Mouse (Mus musculus): ENCODE results near the gene Phf23. TPM values are rescaled to one million over a fixed set of nuclear protein-coding genes. Genes with fewer than 3 reads are reported as not detected.
"Not testable (repeated sequence)": the region's sequence is repeated elsewhere in the genome, so short reads cannot be mapped to it uniquely, and the experiment has no call there.

The Phf23 gene
- polyA plus RNA-seq (2012; rRNA removed) = 22.8 and 23.2 TPM in 2 replicates

DNA sequence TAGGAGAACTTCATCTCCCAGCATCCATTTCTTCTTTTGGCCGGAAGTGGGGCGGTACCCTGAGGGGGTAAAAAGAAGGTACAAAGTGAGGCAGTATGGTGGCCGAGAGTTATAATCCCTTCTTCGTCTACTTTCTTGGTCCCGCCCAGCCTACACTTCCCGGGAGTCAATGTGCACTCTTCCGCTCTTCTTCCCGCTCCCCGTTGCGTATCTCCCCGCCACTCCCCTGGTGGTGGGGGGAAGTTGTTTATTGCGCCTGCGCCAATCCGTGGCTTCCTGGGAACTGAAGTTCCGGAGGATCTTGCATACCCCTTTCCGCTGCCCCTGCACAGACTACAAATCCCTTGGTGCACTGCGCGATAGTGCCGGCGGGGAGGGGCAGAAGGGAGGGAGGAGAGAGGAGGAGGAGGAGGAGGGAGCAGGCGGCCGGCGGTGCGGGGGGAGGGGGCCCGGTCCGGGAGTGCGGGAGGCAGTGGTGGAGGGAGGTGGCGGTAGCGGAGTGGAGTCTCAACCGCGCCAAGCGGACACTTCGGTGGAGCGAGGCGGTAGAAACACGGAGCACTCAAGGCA lies at the start of gene Phf23:
TSS of gene Phf23 (plus strand) at position 387 of the 570 bp plus-strand sequence.
- DNase-seq (ENCODE audit: low read depth) = peak; percentile 90

DNA sequence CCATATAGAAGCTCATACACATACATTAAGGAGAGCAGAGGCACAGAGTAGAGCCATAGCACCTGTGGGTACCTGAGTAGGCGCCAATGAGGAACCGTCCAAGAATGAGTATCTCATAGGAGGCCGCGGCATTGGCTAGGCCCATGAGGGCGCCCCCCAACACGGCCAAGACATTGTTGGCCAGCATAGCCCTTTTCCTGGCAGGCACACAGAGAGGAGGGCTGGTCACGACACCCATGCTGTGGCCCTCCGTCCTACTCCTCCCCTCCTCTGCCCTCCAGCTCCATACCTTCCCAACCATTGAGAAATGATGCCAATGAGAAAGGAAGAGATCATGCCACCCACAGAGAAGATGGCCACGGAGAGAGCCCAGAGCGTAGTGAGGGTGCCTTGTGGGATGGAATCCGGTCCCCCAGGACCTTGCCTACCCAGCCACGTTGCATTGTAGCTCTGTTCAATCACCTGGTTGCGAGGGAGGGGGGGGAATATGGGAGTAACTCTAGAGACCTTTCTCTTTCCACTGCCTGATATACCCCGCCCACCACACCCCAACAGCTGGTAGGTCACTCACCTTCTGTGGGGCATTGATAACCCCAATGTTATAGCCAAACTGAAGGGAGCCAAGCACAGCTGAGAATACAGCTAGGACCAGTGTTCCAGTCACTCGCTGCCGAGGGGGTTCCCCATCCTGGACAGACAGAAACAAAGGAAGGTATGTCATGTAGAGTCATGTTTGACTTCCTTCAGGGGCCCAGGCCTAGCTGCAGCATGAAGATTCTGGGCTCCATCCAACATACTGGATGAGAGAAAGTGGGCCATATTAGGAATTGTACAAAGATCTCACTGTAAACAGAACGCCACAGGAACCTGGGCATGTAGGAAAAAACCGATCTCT lies 49.3 kb upstream of the Phf23 start:
- no peak for DNase-seq (ENCODE audit: low read depth)

GRCm38 (mm10) chr11:69947337-69948065 lies 48.1 kb upstream of the Phf23 start:
- DNase-seq (ENCODE audit: low read depth) = no peak

GRCm38 (mm10) chr11:69948066-69948762 lies 47.4 kb upstream of the Phf23 start, which contains the start of gene Slc2a4:
Gene Slc2a4 (minus strand): TSS chr11:69948188.
- DNase-seq (ENCODE audit: low read depth) = no peak

- no peak for DNase-seq (ENCODE audit: low read depth)
Observed at GRCm38 (mm10) chr11:69948763-69949150, 46.8 kb upstream of the Phf23 start.

- DNase-seq (ENCODE audit: low read depth) = no peak
Observed at GRCm38 (mm10) chr11:69950807-69951459, 44.6 kb upstream of the Phf23 start.

- DNase-seq (ENCODE audit: low read depth) = no peak
Observed at GRCm38 (mm10) chr11:69952274-69952673, 43.3 kb upstream of the Phf23 start.

DNA sequence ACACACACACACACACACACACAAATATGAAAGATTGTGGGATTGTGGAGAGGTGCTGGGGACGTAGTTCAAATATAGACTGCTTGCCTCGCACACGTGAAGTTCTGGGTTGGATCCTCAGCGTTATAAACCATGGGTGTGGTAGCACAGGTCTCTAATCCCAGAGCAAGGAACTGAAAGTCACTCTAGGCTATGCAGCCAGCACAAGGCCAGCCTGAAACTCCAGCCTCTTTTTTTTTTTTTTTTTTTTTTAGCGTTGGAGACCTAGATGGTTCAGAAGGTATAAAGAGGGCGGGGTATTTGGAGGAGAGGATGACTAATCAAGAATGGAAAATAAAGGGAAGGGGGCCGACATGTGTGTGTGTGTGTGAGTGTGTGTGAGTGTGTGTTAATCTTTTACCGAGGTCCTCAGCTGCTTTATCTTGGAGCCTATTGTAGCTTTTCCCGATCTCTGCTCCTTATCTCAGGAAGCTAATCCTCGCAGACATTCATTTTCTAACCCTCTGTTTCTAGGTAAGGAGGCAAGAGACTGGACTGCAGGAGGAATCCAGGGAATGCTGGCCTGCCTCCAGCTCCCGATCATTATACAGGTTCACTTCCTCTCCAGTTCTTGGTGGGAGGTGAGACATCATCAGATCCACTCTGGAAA lies 42.2 kb upstream of the Phf23 start:
- no peak for DNase-seq (ENCODE audit: low read depth)

DNA sequence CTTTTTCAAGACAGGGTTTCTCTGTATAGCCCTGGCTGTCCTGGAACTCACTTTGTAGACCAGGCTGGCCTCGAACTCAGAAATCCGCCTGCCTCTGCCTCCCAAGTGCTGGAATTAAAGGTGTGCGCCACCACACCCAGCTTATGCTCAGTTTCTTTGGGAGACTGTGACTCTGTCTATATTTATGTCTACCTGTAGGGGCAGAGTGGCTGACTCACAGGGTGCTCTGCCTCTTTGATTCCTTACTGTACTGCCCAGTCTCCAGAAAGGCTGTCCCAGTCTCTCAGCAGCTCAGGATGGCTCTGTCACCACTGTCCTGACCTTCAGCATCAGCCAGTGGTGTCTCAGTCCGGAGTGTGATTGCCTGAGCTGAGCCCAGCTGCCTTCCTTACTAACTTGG lies 40.0 kb upstream of the Phf23 start:
- DNase-seq (ENCODE audit: low read depth) = not testable (repeated sequence)

- no peak for DNase-seq (ENCODE audit: low read depth)
Observed at GRCm38 (mm10) chr11:69956218-69956617, 39.4 kb upstream of the Phf23 start.

DNA sequence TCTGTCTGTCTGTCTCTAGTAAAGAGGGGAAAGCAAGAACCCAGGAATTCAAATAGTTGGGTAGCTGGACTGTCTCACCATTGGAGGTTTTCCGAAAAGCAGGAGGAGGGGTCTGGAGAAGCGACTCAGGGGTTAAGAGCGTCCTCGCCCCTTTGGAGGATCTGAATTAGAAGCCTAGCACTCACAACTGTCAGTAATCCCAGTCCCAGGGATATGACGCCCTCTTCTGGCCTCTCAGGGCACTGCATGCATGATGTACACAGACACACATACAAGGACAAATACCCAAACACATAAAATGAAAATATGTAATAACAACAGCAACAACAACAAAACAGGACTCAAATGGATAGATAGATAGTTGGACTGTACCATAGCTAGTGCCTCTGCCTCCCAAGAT lies 35.0 kb upstream of the Phf23 start:
- no peak for DNase-seq (ENCODE audit: low read depth)

GRCm38 (mm10) chr11:69961841-69962240 lies 33.7 kb upstream of the Phf23 start:
- no peak for DNase-seq (ENCODE audit: low read depth)

DNA sequence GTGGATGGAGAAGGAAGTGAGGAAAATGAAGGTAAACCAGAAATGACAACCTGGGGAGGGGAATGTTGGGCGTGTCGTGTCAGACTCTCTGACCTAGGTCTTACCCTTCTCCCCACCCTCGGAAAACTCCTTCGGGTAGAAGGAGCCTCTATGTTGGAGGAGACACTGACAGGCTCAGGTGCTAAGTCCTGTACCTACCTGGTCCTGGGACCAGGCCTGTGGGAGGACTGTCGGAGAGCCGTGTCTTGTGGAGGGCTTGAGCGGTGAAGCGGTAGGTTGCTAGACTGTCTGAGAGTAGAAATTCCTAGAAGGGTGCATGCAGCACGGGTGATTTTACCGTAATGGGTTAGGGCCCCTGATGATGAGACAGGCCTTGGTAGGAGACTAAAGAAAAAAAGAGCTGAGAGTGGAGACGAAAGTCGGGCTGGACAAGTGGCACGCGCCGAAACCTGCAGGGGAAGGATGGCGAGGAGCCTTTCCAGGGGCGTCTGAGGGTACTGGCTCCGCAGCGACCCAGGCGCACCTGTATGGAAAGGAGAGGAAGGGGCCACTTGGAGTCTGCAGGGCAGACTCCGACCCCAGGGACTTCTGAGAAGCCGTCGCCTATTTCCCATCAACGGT lies 30.8 kb upstream of the Phf23 start, which contains the start of gene Cldn7:
TSS of gene Cldn7 (plus strand) at position 130 of the 621 bp plus-strand sequence.
- no peak for DNase-seq (ENCODE audit: low read depth)

DNA sequence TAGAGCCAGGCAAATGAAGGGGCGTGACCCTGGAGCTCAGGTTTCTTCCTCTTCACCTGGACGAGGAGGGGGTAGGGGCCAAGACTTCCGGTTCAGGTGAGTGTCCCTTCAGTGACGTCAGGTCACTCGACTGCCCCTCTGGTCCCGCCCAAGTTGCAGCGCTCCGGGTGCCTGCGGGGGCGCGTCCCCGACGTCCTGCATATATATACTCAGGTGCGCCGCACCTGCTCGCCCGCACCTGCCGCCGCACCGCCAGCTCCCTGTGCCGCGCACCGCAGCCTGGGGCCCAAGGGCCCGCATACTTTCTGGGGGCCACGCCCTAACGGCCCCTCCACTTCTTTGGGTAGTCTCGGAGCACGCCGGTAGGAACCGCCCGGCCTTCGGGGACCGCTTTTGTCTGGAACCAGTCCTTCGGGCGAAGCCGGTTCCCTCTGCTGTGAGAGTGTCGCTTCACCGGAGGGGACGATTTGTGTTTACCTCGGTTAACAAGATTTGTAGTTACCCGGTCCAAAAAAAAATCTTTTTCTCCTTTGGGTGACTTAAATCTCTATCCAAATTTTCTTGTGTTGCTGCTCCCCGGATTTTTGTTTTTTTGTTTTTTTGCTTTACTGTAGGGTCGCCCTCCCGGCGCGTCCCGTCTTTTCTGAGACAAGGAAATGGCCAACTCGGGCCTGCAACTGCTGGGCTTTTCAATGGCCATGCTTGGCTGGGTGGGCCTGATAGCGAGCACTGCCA lies 30.1 kb upstream of the Phf23 start:
- no peak for DNase-seq (ENCODE audit: low read depth)

DNA sequence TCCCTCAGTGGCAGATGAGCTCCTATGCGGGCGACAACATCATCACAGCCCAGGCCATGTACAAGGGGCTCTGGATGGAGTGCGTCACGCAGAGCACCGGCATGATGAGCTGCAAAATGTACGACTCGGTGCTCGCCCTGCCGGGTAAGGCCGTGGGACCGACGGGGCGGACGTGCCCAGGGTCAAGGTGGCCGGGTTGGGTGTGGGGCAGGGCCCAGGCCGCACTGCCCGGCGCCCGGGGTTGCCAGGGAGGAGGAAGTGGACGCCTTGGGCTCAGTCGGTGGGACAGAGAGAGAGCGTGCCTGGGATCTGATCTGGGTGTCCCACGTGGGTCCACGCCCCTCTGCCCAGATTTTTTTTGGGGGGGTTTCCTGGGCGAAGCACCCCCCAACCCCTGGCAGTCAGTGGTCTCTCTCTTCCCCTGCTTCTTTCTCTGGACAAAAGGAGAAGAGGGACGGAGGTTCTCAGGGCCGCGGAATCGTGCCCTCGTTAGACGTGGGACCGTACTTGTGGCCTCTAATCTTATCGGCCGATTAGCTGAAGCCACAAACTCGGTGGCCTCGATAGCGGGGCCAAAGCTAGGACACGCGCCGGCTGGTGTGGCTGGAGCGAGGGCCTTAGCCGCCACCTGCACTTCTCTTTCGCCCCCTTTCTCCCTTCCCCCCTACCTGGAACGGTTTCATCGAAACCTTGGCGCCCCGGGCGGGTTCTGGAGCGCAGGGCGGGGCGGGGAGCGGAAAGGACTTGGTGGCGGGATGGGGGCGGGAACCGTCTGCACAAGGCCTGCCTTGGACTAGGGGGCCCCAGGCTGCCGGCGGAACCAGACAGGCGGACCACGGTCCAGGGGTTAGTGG lies 29.3 kb upstream of the Phf23 start:
- no peak for DNase-seq (ENCODE audit: low read depth)

- no peak for DNase-seq (ENCODE audit: low read depth)
Observed at GRCm38 (mm10) chr11:69966860-69967517, 28.6 kb upstream of the Phf23 start.

DNA sequence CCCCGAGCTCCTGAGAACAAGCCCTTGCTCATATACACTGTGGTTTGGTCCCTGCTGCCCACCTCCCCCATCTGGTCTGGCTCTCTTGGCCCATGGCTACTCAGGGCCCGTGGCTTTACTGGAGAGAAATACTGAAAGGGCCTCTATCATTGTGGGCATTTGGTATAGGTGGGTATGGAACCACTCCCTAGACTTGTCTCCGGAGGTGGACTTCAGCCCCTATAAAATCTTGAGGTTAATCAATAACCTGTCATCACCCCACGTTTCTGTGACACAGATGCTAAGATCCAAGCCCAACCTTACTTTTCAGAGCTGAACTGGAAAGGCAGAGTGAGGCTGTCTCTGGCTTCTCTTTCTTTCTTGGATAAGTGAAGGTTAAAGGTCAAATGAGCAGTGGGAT lies 26.8 kb upstream of the Phf23 start:
- no peak for DNase-seq (ENCODE audit: low read depth)

GRCm38 (mm10) chr11:69970222-69970621 lies 25.4 kb upstream of the Phf23 start:
- DNase-seq (ENCODE audit: low read depth) = no peak
